Mouse (Mus musculus) ZHBTc4 (cell line): ENCODE results near the gene Dnajc7.
A peak's percentile ranks its signal among the peaks of the same experiment; 100 is the strongest.

ENCODE experiments used
- DNase-seq: peaks from one replicate; pipeline ENCODE4 v3.0.0-alpha.2; 2011; ENCODE audit warnings: low read depth, low spot score

The Dnajc7 gene

GRCm38 (mm10) chr11:100581756-100582155 lies 38.2 kb downstream of the Dnajc7 start:
- no peak for DNase-seq

- DNase-seq: no peak
Observed at GRCm38 (mm10) chr11:100580275-100580674, 39.7 kb downstream of the Dnajc7 start.

GRCm38 (mm10) chr11:100579116-100579799 lies 40.7 kb downstream of the Dnajc7 start:
- DNase-seq: no peak

GRCm38 (mm10) chr11:100577852-100578599 lies 41.9 kb downstream of the Dnajc7 start:
- DNase-seq: no peak

- DNase-seq: peak; percentile 48
Observed at GRCm38 (mm10) chr11:100576256-100576655, 43.7 kb downstream of the Dnajc7 start.

- DNase-seq: no peak
Observed at GRCm38 (mm10) chr11:100575484-100575855, 44.5 kb downstream of the Dnajc7 start.

- peak; percentile 68 for DNase-seq
Observed at GRCm38 (mm10) chr11:100574708-100575483, 45.1 kb downstream of the Dnajc7 start, which contains the start of gene Cnp. Gene Cnp, plus strand, starts transcription at chr11:100574904.

GRCm38 (mm10) chr11:100574188-100574587 lies 45.8 kb downstream of the Dnajc7 start:
- no peak for DNase-seq

- DNase-seq: no peak
Observed at GRCm38 (mm10) chr11:100571202-100571567, 48.8 kb downstream of the Dnajc7 start.

GRCm38 (mm10) chr11:100570430-100571201 lies 49.4 kb downstream of the Dnajc7 start:
- DNase-seq: peak; percentile 82

- no peak for DNase-seq
Observed at GRCm38 (mm10) chr11:100569789-100570188, 50.2 kb downstream of the Dnajc7 start.

GRCm38 (mm10) chr11:100568692-100569091 lies 51.3 kb downstream of the Dnajc7 start:
- DNase-seq: no peak

- DNase-seq: no peak
Observed at GRCm38 (mm10) chr11:100567815-100568245, 52.1 kb downstream of the Dnajc7 start.

- no peak for DNase-seq
Observed at GRCm38 (mm10) chr11:100567229-100567628, 52.7 kb downstream of the Dnajc7 start.

- no peak for DNase-seq
Observed at GRCm38 (mm10) chr11:100564703-100565102, 55.3 kb downstream of the Dnajc7 start.

- peak; percentile 79 for DNase-seq
Observed at GRCm38 (mm10) chr11:100564297-100564696, 55.7 kb downstream of the Dnajc7 start.

- DNase-seq: no peak
Observed at GRCm38 (mm10) chr11:100561748-100562147, 58.2 kb downstream of the Dnajc7 start.

- DNase-seq: peak; percentile 95
Observed at GRCm38 (mm10) chr11:100559476-100559875, 60.5 kb downstream of the Dnajc7 start.

- no peak for DNase-seq
Observed at GRCm38 (mm10) chr11:100557563-100557962, 62.4 kb downstream of the Dnajc7 start.

GRCm38 (mm10) chr11:100555583-100555982 lies 64.4 kb downstream of the Dnajc7 start:
- peak; percentile 91 for DNase-seq

- no peak for DNase-seq
Observed at GRCm38 (mm10) chr11:100552842-100553241, 67.1 kb downstream of the Dnajc7 start.
